Mouse (Mus musculus) small intestine, adult 2 months (tissue): ENCODE data around the gene Rab20. TPM values are rescaled to one million over a fixed set of nuclear protein-coding genes. Genes with fewer than 3 reads are reported as not detected.

Source experiments
- H3K27ac ChIP-seq: fragments of 200-500 bp; 2 replicates; pipeline ENCODE4 v1.5.1; 2012; ENCODE audit warnings: low read depth, low read length, control low read depth, inconsistent platforms; ENCODE audit not compliant: insufficient read depth
- H3K27me3 ChIP-seq: fragments of 200-500 bp; 2 replicates; pipeline ENCODE4 v1.6.1; 2012; ENCODE audit warnings: mild to moderate bottlenecking, moderate library complexity, low read length, inconsistent platforms; ENCODE audit not compliant: control insufficient read depth, insufficient read depth
- H3K36me3 ChIP-seq: fragments of 200-500 bp; 2 replicates; pipeline ENCODE4 v1.6.1; 2012; ENCODE audit warnings: mild to moderate bottlenecking, low read length, control low read depth, inconsistent platforms; ENCODE audit not compliant: control insufficient read depth, insufficient read depth
- H3K4me1 ChIP-seq: fragments of 200-500 bp; 2 replicates; pipeline ENCODE4 v1.6.1; 2012; ENCODE audit warnings: low read length, inconsistent platforms, mixed read lengths; ENCODE audit not compliant: control insufficient read depth, insufficient read depth, insufficient read length
- H3K4me3 ChIP-seq: fragments of 200-500 bp; 2 replicates; pipeline ENCODE4 v1.5.1; 2012; ENCODE audit warnings: low read depth, mild to moderate bottlenecking, control low read depth, inconsistent platforms, low read length, moderate library complexity
- CTCF ChIP-seq: fragments of 200-500 bp; IDR thresholded peaks from 2 replicates; pipeline ENCODE4 v1.5.1; 2012; ENCODE audit warnings: low read depth, mild to moderate bottlenecking, control low read depth, inconsistent platforms, low read length, moderate library complexity, mixed read lengths; ENCODE audit not compliant: insufficient replicate concordance, insufficient read length; ENCODE audit errors: extremely low read depth
- POLR2A ChIP-seq: fragments of 200-500 bp; IDR thresholded peaks from 2 replicates; pipeline ENCODE4 v1.6.1; 2012; ENCODE audit warnings: low read depth, mild to moderate bottlenecking, control low read depth, inconsistent platforms, low read length, moderate library complexity
- WGBS: fragments of 180-500 bp; shearing (Covaris S2); methylation state at CpG from one replicate; pipeline ENCODE4 v1.1.7; 2018; 5-methylcytosine and 5-hydroxymethylcytosine counted together
- polyA plus RNA-seq: library from polyadenylated mRNA; depleted of rRNA; stranded (reverse); fragments of >200 nt; gene quantifications from 2 replicates; pipeline ENCODE4 v1.2.3, GENCODE M21; 2012; rRNA removed

Rab20 gene
- 18.6 and 43.3 TPM in 2 replicates for polyA plus RNA-seq

DNA sequence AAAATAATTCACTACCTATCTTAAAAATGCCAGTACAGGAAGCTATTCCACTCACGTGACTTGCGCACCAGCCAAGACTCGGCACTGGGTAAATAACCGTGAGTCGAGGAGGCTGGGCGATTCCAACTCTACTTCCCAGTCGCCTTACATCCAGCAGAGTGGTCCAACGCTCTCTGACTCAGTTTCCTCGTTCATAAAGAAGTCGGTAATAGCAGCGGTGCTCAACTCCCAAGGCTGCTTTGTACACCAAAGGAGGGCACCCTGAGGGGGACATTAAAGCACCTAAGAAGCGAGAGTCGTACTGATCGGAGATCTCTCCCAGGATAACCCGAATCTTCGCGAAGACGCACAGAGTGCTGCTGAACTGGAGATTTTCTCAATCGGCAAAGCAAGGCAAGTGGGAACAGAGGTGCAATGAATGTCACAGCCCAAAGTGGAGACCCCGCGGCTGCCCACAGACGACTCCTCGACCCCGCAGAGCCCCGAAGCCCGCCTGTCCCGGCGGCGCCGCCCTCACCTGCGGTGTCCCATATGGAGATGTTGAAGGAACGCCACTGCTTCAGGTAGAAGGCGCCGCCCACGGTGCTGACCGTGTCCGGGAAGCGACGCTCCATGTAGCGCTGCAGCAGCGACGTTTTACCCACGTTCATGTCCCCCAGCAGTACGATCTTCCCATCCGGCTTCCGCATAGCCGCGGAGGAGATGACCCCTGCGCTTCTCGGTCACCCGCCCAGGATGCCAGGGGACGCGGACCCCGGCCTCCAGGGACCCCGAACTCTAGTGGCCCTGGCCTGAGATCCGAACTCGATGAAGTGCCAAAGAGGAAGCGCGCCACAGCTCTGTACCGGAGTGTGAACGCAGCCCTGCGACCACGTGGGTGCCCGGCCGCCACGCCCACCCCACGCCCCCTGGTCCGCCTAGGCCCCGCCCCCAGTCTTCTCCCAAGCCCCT lies at the start of gene Rab20:
Rab20 (minus strand) TSS at position 900 of the 951 bp plus-strand sequence.
- H3K4me3 ChIP-seq, result peak within 1 kb of the TSS; percentile 73
- peak within 1 kb of the TSS; percentile 90 for H3K27ac ChIP-seq
- WGBS, result under 1% methylated on average over 69 of the region's 69 CpGs
- TF ChIP-seq CTCF (no peak), POLR2A (peak; percentile 39; the same call in 1 of the 2 replicates)
- H3K27me3 ChIP-seq, result no peaks in the 10 kb centered on the region
- H3K36me3 ChIP-seq, result no peaks in the 10 kb centered on the region
- H3K4me1 ChIP-seq, result peaks cover 25% of the 10 kb centered on the region

DNA sequence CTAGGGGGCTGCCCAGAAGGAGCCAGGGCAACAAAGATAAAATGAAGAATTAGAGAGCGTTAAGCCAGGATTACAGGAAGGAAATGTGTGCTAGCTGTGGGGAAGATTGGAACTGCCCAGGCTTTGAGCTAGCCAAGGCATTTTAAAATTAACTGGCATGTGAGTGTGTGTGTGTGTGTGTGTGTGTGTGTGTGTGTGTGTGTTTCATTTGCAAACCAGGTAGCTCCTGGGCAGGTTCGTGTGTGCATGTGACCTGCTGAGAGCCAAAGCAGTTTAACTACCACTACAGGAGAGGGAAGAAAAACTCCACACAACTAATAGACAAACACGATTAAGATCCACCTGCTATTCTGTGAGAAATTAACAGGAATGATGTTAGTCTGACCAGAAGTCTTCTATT lies 44.8 kb upstream of the Rab20 start:
- WGBS, result 79% methylated on average over 3 of the region's 3 CpGs
- no peak overlapping the region for H3K27ac ChIP-seq
- no peaks in the 10 kb centered on the region for H3K27me3 ChIP-seq
- peaks cover 16% of the 10 kb centered on the region for H3K36me3 ChIP-seq
- TF ChIP-seq POLR2A, result no peak
- no peak for TF ChIP-seq CTCF
- no peak overlapping the region for H3K4me3 ChIP-seq
- H3K4me1 ChIP-seq, result no peaks in the 10 kb centered on the region

DNA sequence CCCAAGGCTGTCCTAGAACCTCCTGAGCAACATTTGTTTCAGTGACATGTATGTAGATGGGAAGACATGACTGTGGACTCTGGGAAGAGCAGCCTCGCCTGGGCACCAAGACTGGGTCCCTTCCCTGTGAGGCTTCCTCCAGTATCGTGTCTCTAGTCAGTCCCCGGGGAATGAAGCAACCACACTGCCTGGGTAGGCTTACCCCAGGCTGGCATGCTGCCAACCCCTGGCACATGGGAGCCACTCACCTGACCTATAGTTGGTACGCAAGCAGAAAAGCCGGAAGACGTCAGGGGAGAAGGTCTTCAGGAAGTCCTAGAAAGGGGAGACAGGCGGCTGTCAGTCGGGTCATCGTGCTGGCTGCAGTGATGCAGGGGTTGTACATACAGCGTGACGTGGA lies 40.2 kb upstream of the Rab20 start:
- Histone ChIP-seq H3K27ac (no peak overlapping the region), H3K4me1 (no peaks in the 10 kb centered on the region), H3K4me3 (no peak overlapping the region), H3K27me3 (no peaks in the 10 kb centered on the region), H3K36me3 (peaks cover 30% of the 10 kb centered on the region)
- WGBS, result 81% methylated on average over 11 of the region's 11 CpGs
- TF ChIP-seq POLR2A (no peak), CTCF (no peak)

DNA sequence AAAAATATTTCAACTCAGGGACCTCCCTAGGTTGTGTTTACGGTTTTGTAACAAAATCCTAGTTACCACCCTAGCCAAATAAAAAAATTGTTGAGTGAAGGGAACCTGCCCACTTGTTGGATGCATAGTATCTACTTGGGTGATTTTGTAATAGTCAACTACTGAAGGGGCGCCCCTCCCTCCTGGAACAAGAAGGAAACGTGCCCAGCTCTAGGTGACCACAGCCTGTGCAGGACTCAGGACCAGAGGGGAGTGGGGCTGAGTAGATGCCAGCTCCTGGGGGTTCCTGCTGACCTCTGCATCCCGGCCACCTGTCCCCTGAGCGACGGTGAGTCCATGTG lies 39.5 kb upstream of the Rab20 start:
- H3K27me3 ChIP-seq, result no peaks in the 10 kb centered on the region
- TF ChIP-seq POLR2A (no peak), CTCF (no peak)
- peaks cover 36% of the 10 kb centered on the region for H3K36me3 ChIP-seq
- H3K4me1 ChIP-seq, result no peaks in the 10 kb centered on the region
- H3K4me3 ChIP-seq, result no peak overlapping the region
- WGBS, result 89% methylated on average over 6 of the region's 6 CpGs
- no peak overlapping the region for H3K27ac ChIP-seq

DNA sequence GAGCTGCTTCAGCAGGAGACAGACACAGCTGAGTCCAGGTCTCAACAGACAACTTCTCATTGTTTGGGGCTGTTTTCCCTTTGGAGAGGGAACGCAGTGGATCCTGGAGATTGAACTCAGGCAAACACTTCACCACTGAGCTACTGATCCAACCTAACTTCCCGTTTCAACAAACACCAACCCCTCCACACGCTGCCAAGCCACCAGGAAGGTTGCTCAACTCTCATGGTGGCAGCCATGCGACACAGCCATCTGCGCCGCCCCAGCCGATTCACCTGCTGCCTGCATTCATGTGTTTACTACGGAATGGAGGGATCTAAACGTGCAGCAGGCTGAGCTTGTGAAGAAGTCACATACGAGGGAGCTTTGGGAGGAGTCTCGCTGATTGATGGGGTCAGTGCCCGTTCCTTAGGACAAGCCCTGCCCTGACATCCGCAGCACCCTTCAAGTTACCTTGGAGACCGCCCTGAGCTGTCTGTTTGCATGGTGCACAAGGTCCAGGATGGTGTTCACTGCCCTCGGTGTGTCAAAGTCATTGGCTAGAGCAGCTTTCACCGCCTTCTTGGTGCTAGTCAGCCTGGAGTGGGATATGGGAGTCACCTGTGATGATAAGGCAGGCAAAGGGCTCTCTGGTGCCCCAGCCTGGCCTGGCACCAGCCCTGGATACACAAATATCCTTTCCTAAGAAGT lies 39.0 kb upstream of the Rab20 start:
- Histone ChIP-seq H3K4me1 (no peaks in the 10 kb centered on the region), H3K36me3 (peaks cover 40% of the 10 kb centered on the region), H3K27me3 (no peaks in the 10 kb centered on the region), H3K4me3 (no peak overlapping the region), H3K27ac (no peak overlapping the region)
- TF ChIP-seq POLR2A, result no peak
- TF ChIP-seq CTCF, result no peak
- WGBS, result 80% methylated on average over 16 of the region's 16 CpGs

DNA sequence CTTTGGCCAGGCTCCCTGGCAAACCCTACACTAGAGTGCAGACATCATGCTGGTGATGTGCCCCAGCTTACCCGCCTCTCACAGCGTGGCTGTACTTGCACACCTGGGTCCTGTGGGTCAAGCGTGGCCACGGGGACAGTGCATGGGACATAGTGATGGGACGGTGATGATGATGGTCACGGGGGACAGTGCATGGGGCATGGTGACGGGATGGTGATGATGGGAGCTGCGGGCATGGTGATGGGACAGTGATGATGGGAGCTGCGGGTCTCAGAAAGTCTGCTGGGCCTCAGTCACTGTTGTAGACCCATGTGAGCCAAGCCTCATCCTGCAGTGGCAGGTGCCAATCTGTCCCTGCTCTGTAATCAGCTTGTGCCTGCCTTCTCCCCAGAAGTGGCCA lies 37.8 kb upstream of the Rab20 start:
- H3K4me3 ChIP-seq, result no peak overlapping the region
- WGBS, result 96% methylated on average over 9 of the region's 9 CpGs
- H3K27me3 ChIP-seq, result no peaks in the 10 kb centered on the region
- H3K27ac ChIP-seq, result no peak overlapping the region
- H3K36me3 ChIP-seq, result peaks cover 45% of the 10 kb centered on the region
- TF ChIP-seq POLR2A, result no peak
- TF ChIP-seq CTCF, result no peak
- H3K4me1 ChIP-seq, result no peaks in the 10 kb centered on the region

DNA sequence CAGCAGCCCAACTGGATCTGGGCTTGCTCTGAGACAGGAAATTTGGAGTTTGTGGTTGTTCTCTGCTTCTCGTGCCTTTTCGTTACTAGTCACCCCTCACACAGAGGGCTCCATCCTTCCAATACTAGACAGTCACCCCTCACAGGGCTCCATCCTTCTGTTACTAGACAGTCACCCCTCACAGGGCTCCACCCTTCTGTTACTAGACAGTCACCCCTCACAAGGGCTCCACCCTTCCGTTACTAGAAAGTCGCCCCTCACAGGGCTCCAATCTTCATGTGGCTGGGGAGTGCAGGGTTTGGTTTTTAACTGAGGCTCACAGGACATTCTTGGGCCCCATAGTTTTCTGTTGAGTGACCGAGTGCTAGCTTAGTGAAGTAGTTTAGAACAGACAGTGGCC lies 34.7 kb upstream of the Rab20 start:
- Histone ChIP-seq H3K27ac (no peak overlapping the region), H3K27me3 (no peaks in the 10 kb centered on the region), H3K4me3 (no peak overlapping the region), H3K4me1 (no peaks in the 10 kb centered on the region), H3K36me3 (peaks cover 63% of the 10 kb centered on the region)
- WGBS, result 88% methylated on average over 5 of the region's 5 CpGs
- no peak for TF ChIP-seq POLR2A
- TF ChIP-seq CTCF, result no peak
